4 mouse cellular contexts compared by ENCODE assay signal in the genomic region with DNA sequence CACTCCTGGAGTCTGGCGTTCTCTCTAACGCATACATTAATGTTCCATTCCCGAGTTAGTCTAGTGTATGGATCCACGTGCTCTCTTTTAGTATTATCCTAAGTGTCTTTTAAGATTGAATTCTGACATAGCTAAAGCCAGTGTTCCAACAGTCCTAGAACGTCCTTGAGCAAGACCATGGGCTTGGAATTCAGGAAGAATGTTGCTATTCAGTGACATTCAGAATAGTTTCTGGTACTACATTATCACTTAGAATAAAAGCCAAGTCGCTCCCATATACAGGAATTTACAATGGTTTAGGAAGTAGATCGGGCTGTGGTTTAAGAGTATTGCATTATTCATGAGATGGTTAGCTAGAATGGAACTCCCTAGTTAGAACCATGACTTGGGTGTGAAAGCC.
DNase-seq lines count a peak whose midpoint lies in the region.
"Not testable (repeated sequence)": the region's sequence is repeated elsewhere in the genome, so short reads cannot be mapped to it uniquely, and the experiment has no call there.

No protein-coding gene starts in this region.

- peak; percentile 15 for DNase-seq in ES-CJ7 (ENCODE audit: low read depth, low spot score)
- DNase-seq in ES-E14 (ENCODE audit: low read depth, low spot score) = not testable (repeated sequence)
- peak; percentile 68 for DNase-seq in R1 (ENCODE audit: low read depth, low spot score)
- DNase-seq in ZHBTc4 (ENCODE audit: low read depth, low spot score) = peak; percentile 54

- not testable (repeated sequence) for H3K36me3 ChIP-seq in ES-E14 (ENCODE audit: control insufficient read depth, insufficient read depth, low read length, poor library complexity, severe bottlenecking)

- not testable (repeated sequence) for H3K9me3 ChIP-seq in ES-E14 (ENCODE audit: control insufficient read depth, insufficient read depth, low read depth, low read length)

- H3K9ac ChIP-seq in ES-E14 (ENCODE audit: insufficient read depth, low read depth, low read length, poor library complexity, severe bottlenecking) = not testable (repeated sequence)

- H3K27ac ChIP-seq in ES-E14 (ENCODE audit: insufficient read depth, low read depth, low read length, poor library complexity, severe bottlenecking) = 0 out of 2 replicates have a peak overlapping the region, but pooled peaks have one; percentile 28

- H3K4me1 ChIP-seq in ES-E14 (ENCODE audit: control insufficient read depth in 2 of 2, insufficient read depth in 2 of 2, low read length in 2 of 2, poor library complexity in 1 of 2) = not testable (repeated sequence)

- in situ Hi-C loops in ES-E14 (cut with MboI; ENCODE audit: low sequenced_read_pairs in 2 of 2, unreplicated experiment in 2 of 2) = not testable (repeated sequence)

- not testable (repeated sequence) for H3K4me3 ChIP-seq in ES-E14 (ENCODE audit: insufficient read depth in 1 of 2, low read depth in 1 of 2, low read length in 2 of 2, poor library complexity in 1 of 2, severe bottlenecking in 1 of 2)
